Mouse (Mus musculus) kidney, embryonic 14.5 days (tissue): ENCODE measurements at regions not wholly inside any gene's neighbourhood (a gene's known extent, or its start where the extent isn't known, plus 50 kb on each side); places are given as distances from the start of the nearest gene placed in this dataset.

ENCODE experiments used
- ATAC-seq: fragments of 200-750 bp; cut with Nextera tagmentation; 2 replicates; pipeline ENCODE4 v1.8.0; 2017; ENCODE audit warnings: moderate number of reproducible peaks, mild to moderate bottlenecking, moderate TSS enrichment, moderate library complexity; ENCODE audit not compliant: low FRiP score, low TSS enrichment
- H3K27ac ChIP-seq: fragments of 300-500 bp; sonication (generic); 2 replicates; pipeline ENCODE4 v1.5.1; 2014; ENCODE audit warnings: low read depth, mild to moderate bottlenecking, low read length, moderate library complexity, mixed read lengths
- H3K27me3 ChIP-seq: fragments of 300-500 bp; sonication (generic); 2 replicates; pipeline ENCODE4 v1.6.1; 2014; ENCODE audit warnings: mild to moderate bottlenecking, low read length; ENCODE audit not compliant: control insufficient read depth, insufficient read depth
- H3K36me3 ChIP-seq: fragments of 300-500 bp; sonication (generic); 2 replicates; pipeline ENCODE4 v1.6.1; 2014; ENCODE audit warnings: low read length, mixed read lengths; ENCODE audit not compliant: control insufficient read depth, insufficient read depth
- H3K4me1 ChIP-seq: fragments of 300-500 bp; sonication (generic); 2 replicates; pipeline ENCODE4 v1.6.1; 2014; ENCODE audit warnings: low read length, mixed read lengths; ENCODE audit not compliant: control insufficient read depth, insufficient read depth
- H3K4me2 ChIP-seq: fragments of 300-500 bp; sonication (generic); replicated peaks from 2 replicates; pipeline ENCODE4 v1.6.1; 2014; ENCODE audit warnings: low read depth, mild to moderate bottlenecking, low read length
- H3K4me3 ChIP-seq: fragments of 300-500 bp; sonication (generic); 2 replicates; pipeline ENCODE4 v1.5.1; 2014; ENCODE audit warnings: mild to moderate bottlenecking, low read length
- H3K9ac ChIP-seq: fragments of 300-500 bp; sonication (generic); 2 replicates; pipeline ENCODE4 v1.6.1; 2014; ENCODE audit warnings: low read depth, mild to moderate bottlenecking, low read length, moderate library complexity
- H3K9me3 ChIP-seq: fragments of 300-500 bp; sonication (generic); 2 replicates; pipeline ENCODE4 v1.6.1; 2016; ENCODE audit warnings: low read length; ENCODE audit not compliant: control insufficient read depth
- whole genome bisulfite sequencing: fragments of 180-500 bp; shearing (Covaris S2); extraction: QIAGEN DNeasy Blood & Tissue Kit; methylation state at CpG from one replicate; pipeline ENCODE4 v1.1.7; 2014; 5-methylcytosine and 5-hydroxymethylcytosine counted together

GRCm38 (mm10) chr2:171514876-171515275 lies 528.4 kb downstream of the Cbln4 start:
- H3K4me2 ChIP-seq, result no peak overlapping the region
- no peaks in the 10 kb centered on the region for H3K4me1 ChIP-seq
- no peaks in the 10 kb centered on the region for H3K27me3 ChIP-seq
- no peaks in the 10 kb centered on the region for H3K36me3 ChIP-seq
- H3K4me3 ChIP-seq, result no peak overlapping the region
- ATAC-seq, result no peak
- WGBS, result 89% methylated on average over 5 of the region's 5 CpGs
- no peak overlapping the region for H3K9ac ChIP-seq
- no peaks in the 10 kb centered on the region for H3K9me3 ChIP-seq
- H3K27ac ChIP-seq, result no peak overlapping the region

- Histone ChIP-seq H3K9me3 (no peaks in the 10 kb centered on the region), H3K4me2 (no peak overlapping the region), H3K36me3 (no peaks in the 10 kb centered on the region), H3K4me3 (no peak overlapping the region), H3K27ac (no peak overlapping the region), H3K9ac (no peak overlapping the region), H3K27me3 (no peaks in the 10 kb centered on the region), H3K4me1 (no peaks in the 10 kb centered on the region)
- ATAC-seq, result no peak
- 81% methylated on average over 4 of the region's 4 CpGs for WGBS
These were observed 546.6 kb downstream of the Cbln4 start for GRCm38 (mm10) chr2:171496620-171497019.

GRCm38 (mm10) chr2:171493741-171494140 lies 549.5 kb downstream of the Cbln4 start:
- no peak overlapping the region for H3K4me3 ChIP-seq
- no peaks in the 10 kb centered on the region for H3K4me1 ChIP-seq
- WGBS, result 39% methylated on average over 12 of the region's 12 CpGs
- H3K27me3 ChIP-seq, result no peaks in the 10 kb centered on the region
- H3K9me3 ChIP-seq, result no peaks in the 10 kb centered on the region
- H3K27ac ChIP-seq, result no peak overlapping the region
- no peak for ATAC-seq
- H3K9ac ChIP-seq, result no peak overlapping the region
- H3K36me3 ChIP-seq, result no peaks in the 10 kb centered on the region
- H3K4me2 ChIP-seq, result no peak overlapping the region

GRCm38 (mm10) chr2:171487284-171487683 lies 556.0 kb downstream of the Cbln4 start:
- Histone ChIP-seq H3K9ac (no peak overlapping the region), H3K4me3 (no peak overlapping the region), H3K36me3 (no peaks in the 10 kb centered on the region), H3K27me3 (no peaks in the 10 kb centered on the region), H3K4me2 (no peak overlapping the region), H3K27ac (no peak overlapping the region), H3K4me1 (no peaks in the 10 kb centered on the region), H3K9me3 (no peaks in the 10 kb centered on the region)
- WGBS, result 69% methylated on average over 2 of the region's 2 CpGs
- no peak for ATAC-seq

- H3K27ac ChIP-seq, result no peak overlapping the region
- no peak overlapping the region for H3K4me3 ChIP-seq
- H3K4me1 ChIP-seq, result no peaks in the 10 kb centered on the region
- H3K4me2 ChIP-seq, result no peak overlapping the region
- no peak overlapping the region for H3K9ac ChIP-seq
- no peaks in the 10 kb centered on the region for H3K27me3 ChIP-seq
- H3K9me3 ChIP-seq, result no peaks in the 10 kb centered on the region
- 78% methylated on average over 9 of the region's 9 CpGs for WGBS
- H3K36me3 ChIP-seq, result no peaks in the 10 kb centered on the region
- no peak for ATAC-seq
These were observed 590.0 kb downstream of the Cbln4 start for GRCm38 (mm10) chr2:171453241-171453640.

GRCm38 (mm10) chr2:171406057-171406456 lies 637.2 kb downstream of the Cbln4 start:
- H3K4me2 ChIP-seq, result no peak overlapping the region
- no peak overlapping the region for H3K4me3 ChIP-seq
- H3K27ac ChIP-seq, result no peak overlapping the region
- no peak overlapping the region for H3K9ac ChIP-seq
- H3K36me3 ChIP-seq, result no peaks in the 10 kb centered on the region
- H3K4me1 ChIP-seq, result no peaks in the 10 kb centered on the region
- no peak for ATAC-seq
- H3K27me3 ChIP-seq, result no peaks in the 10 kb centered on the region
- WGBS, result 26% methylated on average over 2 of the region's 2 CpGs
- H3K9me3 ChIP-seq, result no peaks in the 10 kb centered on the region

GRCm38 (mm10) chr2:171388936-171389335 lies 654.3 kb downstream of the Cbln4 start:
- ATAC-seq, result no peak
- H3K27me3 ChIP-seq, result no peaks in the 10 kb centered on the region

GRCm38 (mm10) chr2:171373457-171373856 lies 641.9 kb downstream of the Dok5 start:
- 61% methylated on average over 1 of the region's 1 CpGs for WGBS
- Histone ChIP-seq H3K4me1 (peaks cover 4% of the 10 kb centered on the region), H3K4me3 (no peak overlapping the region), H3K9me3 (no peaks in the 10 kb centered on the region), H3K27me3 (no peaks in the 10 kb centered on the region), H3K4me2 (no peak overlapping the region), H3K27ac (no peak overlapping the region), H3K36me3 (no peaks in the 10 kb centered on the region), H3K9ac (no peak overlapping the region)
- peak; percentile 55; the same call in 1 of the 2 replicates for ATAC-seq

More at GRCm38 (mm10) chr2:171388936-171389335, 654.3 kb downstream of the Cbln4 start:
- Histone ChIP-seq H3K9me3 (no peaks in the 10 kb centered on the region), H3K4me3 (no peak overlapping the region), H3K4me2 (no peak overlapping the region), H3K4me1 (no peaks in the 10 kb centered on the region), H3K27ac (no peak overlapping the region), H3K9ac (no peak overlapping the region), H3K36me3 (no peaks in the 10 kb centered on the region)
- 73% methylated on average over 1 of the region's 1 CpGs for WGBS

- Histone ChIP-seq H3K9ac (no peak overlapping the region), H3K27me3 (no peaks in the 10 kb centered on the region), H3K4me1 (peaks cover 4% of the 10 kb centered on the region), H3K36me3 (no peaks in the 10 kb centered on the region), H3K9me3 (no peaks in the 10 kb centered on the region), H3K4me2 (no peak overlapping the region), H3K27ac (no peak overlapping the region), H3K4me3 (no peak overlapping the region)
- WGBS, result 65% methylated on average over 7 of the region's 7 CpGs
- no peak for ATAC-seq
These were observed 641.4 kb downstream of the Dok5 start for GRCm38 (mm10) chr2:171373016-171373415.
